Mouse (Mus musculus) embryonic stem cell, embryonic (primary cell): ENCODE results near the gene Ghdc.

Source experiments
- CTCF ChIA-PET, 4 experiments: fragments of 300-600 bp in 2 of 4; fragments of 350-600 bp in 2 of 4; sonication (Branson Sonifier 250); formaldehyde crosslinking; loops; one replicate each; lab custom pipeline; 2022; ENCODE audit warnings: inconsistent platforms in 2 of 4; lab: Charles Lee
- POLR2A ChIA-PET, 4 experiments: fragments of 300-600 bp in 2 of 4; fragments of 350-600 bp in 2 of 4; sonication (Branson Sonifier 250); formaldehyde crosslinking; loops; one replicate each; lab custom pipeline; 2022; ENCODE audit warnings: antibody characterized with exemption in 4 of 4, inconsistent platforms in 1 of 4; lab: Charles Lee

Gene Ghdc

GRCm38 (mm10) chr11:100761547-100762045 is 9.2 kb downstream of the Ghdc start:
- CTCF ChIA-PET, result interaction anchor here (0.5 to 6.8 kb wide), 75 partner anchors 9 to 410 kb away, joined by 3 to 56 read pairs (median 4); partner anchors contain the start of genes Ghdc (in 4 of the 4), Hspb9 (in 4 of the 4), Kat2a (in 2 of the 4) and Rab5c (in 2 of the 4)
- POLR2A ChIA-PET, result interaction anchor here in 3 of 4 experiments (0.5 to 1.9 kb wide), 22 partner anchors 9 to 680 kb away, joined by 3 to 15 read pairs (median 3); partner anchors contain the start of genes Rab5c (in 3 of the 3), Acly (in 1 of the 3), Ghdc (in 1 of the 3) and Retreg3 (in 1 of the 3)

- POLR2A ChIA-PET, result interaction anchor here (0.6 to 3.1 kb wide), 24 partner anchors 8 to 1460 kb away, joined by 3 to 19 read pairs (median 4); partner anchors contain the start of genes Rab5c (in 3 of the 4), Acly (in 2 of the 4), Ghdc (in 2 of the 4) and Eif1 (in 1 of the 4)
Observed at GRCm38 (mm10) chr11:100759611-100760233, 11.0 kb downstream of the Ghdc start, which contains the start of gene Kcnh4. TSS of gene Kcnh4 (minus strand) at chr11:100759942.

GRCm38 (mm10) chr11:100758707-100759610 is 11.8 kb downstream of the Ghdc start:
- ChIA-PET POLR2A (interaction anchor here (0.6 to 3.1 kb wide), 41 partner anchors 7 to 616 kb away, joined by 3 to 19 read pairs (median 3); partner anchors contain the start of genes Rab5c (in 3 of the 4), Acly (in 2 of the 4), Eif1 (in 2 of the 4) and Ghdc (in 2 of the 4)), CTCF (interaction anchor here (0.6 to 6.8 kb wide), 31 partner anchors 9 to 361 kb away, joined by 3 to 56 read pairs (median 3); partner anchors contain the start of genes Hspb9 (in 2 of the 4), Ghdc (in 1 of the 4), Jup (in 1 of the 4) and Rab5c (in 1 of the 4))

More at GRCm38 (mm10) chr11:100759611-100760233, 11.0 kb downstream of the Ghdc start, which contains the start of gene Kcnh4:
- CTCF ChIA-PET, result interaction anchor here (0.5 to 6.8 kb wide), 30 partner anchors 9 to 1724 kb away, joined by 3 to 56 read pairs (median 3); partner anchors contain the start of genes Hspb9 (in 2 of the 4), Ghdc (in 1 of the 4) and Jup (in 1 of the 4)

GRCm38 (mm10) chr11:100757566-100757965 is 13.2 kb downstream of the Ghdc start:
- POLR2A ChIA-PET, result interaction anchor here in 2 of 4 experiments (0.5 to 3.1 kb wide), 5 partner anchors 12 to 382 kb away, joined by 3 to 19 read pairs (median 3); partner anchors contain the start of gene Rab5c (in 1 of the 2)
- CTCF ChIA-PET, result interaction anchor here in 2 of 4 experiments (0.7 to 6.8 kb wide), 3 partner anchors 14 to 201 kb away, joined by 4 to 56 read pairs (median 4); partner anchors contain the start of gene Hspb9 (in 1 of the 2)

- ChIA-PET CTCF (no interaction called here), POLR2A (no interaction called here)
Observed at GRCm38 (mm10) chr11:100756476-100756875, 14.3 kb downstream of the Ghdc start.

GRCm38 (mm10) chr11:100754693-100755057 is 16.1 kb downstream of the Ghdc start:
- POLR2A ChIA-PET, result no interaction called here
- CTCF ChIA-PET, result no interaction called here

- CTCF ChIA-PET, result interaction anchor here in 1 of 4 experiments (0.6 kb wide), 1 partner anchor 79 kb away, joined by 4 read pairs; no protein-coding TSS in a partner anchor
Observed at GRCm38 (mm10) chr11:100754021-100754692, 16.6 kb downstream of the Ghdc start.

GRCm38 (mm10) chr11:100752294-100752693 is 18.5 kb downstream of the Ghdc start:
- ChIA-PET CTCF (interaction anchor here in 2 of 4 experiments (1.3 to 1.8 kb wide), 2 partner anchors 9 to 10 kb away, joined by 4 to 5 read pairs; no protein-coding TSS in a partner anchor), POLR2A (interaction anchor here in 3 of 4 experiments (0.9 to 1.5 kb wide), 4 partner anchors 8 to 15 kb away, joined by 3 to 7 read pairs (median 3); partner anchors contain the start of genes Rab5c (in 3 of the 3) and Kcnh4 (in 1 of the 3))

More at GRCm38 (mm10) chr11:100754021-100754692, 16.6 kb downstream of the Ghdc start:
- POLR2A ChIA-PET, result interaction anchor here in 1 of 4 experiments (1.3 kb wide), 1 partner anchor 16 kb away, joined by 5 read pairs; the partner anchor contains the start of gene Rab5c

GRCm38 (mm10) chr11:100750127-100750526 is 20.6 kb downstream of the Ghdc start:
- ChIA-PET CTCF (interaction anchor here in 2 of 4 experiments (0.5 to 0.9 kb wide), 3 partner anchors 11 to 208 kb away, joined by 3 to 8 read pairs (median 3); no protein-coding TSS in a partner anchor), POLR2A (interaction anchor here in 3 of 4 experiments (0.7 to 2.9 kb wide), 4 partner anchors 9 to 353 kb away, joined by 3 to 10 read pairs (median 3); partner anchors contain the start of genes Jup (in 1 of the 3) and Rab5c (in 1 of the 3))

GRCm38 (mm10) chr11:100749469-100749868 is 21.3 kb downstream of the Ghdc start:
- POLR2A ChIA-PET, result interaction anchor here in 1 of 4 experiments (2.9 kb wide), 1 partner anchor 11 kb away, joined by 10 read pairs; the partner anchor contains the start of gene Rab5c
- CTCF ChIA-PET, result interaction anchor here in 2 of 4 experiments (0.9 to 1.3 kb wide), 2 partner anchors 12 kb away, joined by 3 read pairs; no protein-coding TSS in a partner anchor

- ChIA-PET CTCF (interaction anchor here (0.5 to 1.3 kb wide), 5 partner anchors 10 to 84 kb away, joined by 3 to 6 read pairs (median 4); no protein-coding TSS in a partner anchor), POLR2A (interaction anchor here in 2 of 4 experiments (0.7 to 2.9 kb wide), 4 partner anchors 10 to 222 kb away, joined by 3 to 10 read pairs (median 6); partner anchors contain the start of gene Rab5c (in 2 of the 2))
Observed at GRCm38 (mm10) chr11:100748620-100749019, 22.1 kb downstream of the Ghdc start.

- CTCF ChIA-PET, result interaction anchor here in 3 of 4 experiments (0.6 to 2.4 kb wide), 4 partner anchors 9 to 1578 kb away, joined by 3 to 17 read pairs (median 4); partner anchors contain the start of gene Rab5c (in 1 of the 3)
- POLR2A ChIA-PET, result interaction anchor here in 3 of 4 experiments (0.6 to 1.3 kb wide), 7 partner anchors 9 to 1037 kb away, joined by 3 to 10 read pairs (median 4); partner anchors contain the start of gene Rab5c (in 2 of the 3)
Observed at GRCm38 (mm10) chr11:100747114-100747513, 23.6 kb downstream of the Ghdc start.

- POLR2A ChIA-PET, result interaction anchor here (0.6 to 1.3 kb wide), 8 partner anchors 8 to 1037 kb away, joined by 3 to 10 read pairs (median 4); partner anchors contain the start of gene Rab5c (in 2 of the 4)
- CTCF ChIA-PET, result interaction anchor here (0.8 to 2.4 kb wide), 4 partner anchors 9 to 15 kb away, joined by 3 to 17 read pairs (median 4); partner anchors contain the start of gene Rab5c (in 1 of the 4)
Observed at GRCm38 (mm10) chr11:100746546-100746945, 24.2 kb downstream of the Ghdc start.

GRCm38 (mm10) chr11:100745085-100745484 is 25.7 kb downstream of the Ghdc start:
- CTCF ChIA-PET, result interaction anchor here (0.5 to 5.6 kb wide), 23 partner anchors 14 to 313 kb away, joined by 3 to 56 read pairs (median 3); partner anchors contain the start of genes Kcnh4 (in 2 of the 4), Ghdc (in 1 of the 4), Hcrt (in 1 of the 4) and Hspb9 (in 1 of the 4)
- POLR2A ChIA-PET, result interaction anchor here in 3 of 4 experiments (0.6 to 1.2 kb wide), 12 partner anchors 9 to 425 kb away, joined by 3 to 6 read pairs (median 3); partner anchors contain the start of genes Dhx58 (in 1 of the 3), Eif1 (in 1 of the 3), Kat2a (in 1 of the 3) and Stat3 (in 1 of the 3)

- CTCF ChIA-PET, result interaction anchor here in 3 of 4 experiments (0.7 to 5.6 kb wide), 5 partner anchors 19 to 130 kb away, joined by 3 to 56 read pairs (median 5); partner anchors contain the start of genes Hcrt (in 1 of the 3) and Kcnh4 (in 1 of the 3)
- POLR2A ChIA-PET, result interaction anchor here in 3 of 4 experiments (0.6 to 1.4 kb wide), 6 partner anchors 17 to 330 kb away, joined by 3 to 4 read pairs (median 3); partner anchors contain the start of gene Stat3 (in 1 of the 3)
Observed at GRCm38 (mm10) chr11:100741348-100741747, 29.4 kb downstream of the Ghdc start.
